Mouse (Mus musculus): ENCODE data around the gene Per2. TPM values are rescaled to one million over a fixed set of nuclear protein-coding genes. Genes with fewer than 3 reads are reported as not detected.

Gene Per2
- polyA plus RNA-seq, 1 experiment from 2014 or later, result 3.6 TPM

GRCm38 (mm10) chr1:91458223-91458861 is 782 bp downstream of the Per2 start:
- no peak overlapping the region for H3K27ac ChIP-seq (ENCODE audit: poor library complexity, severe bottlenecking)
- H3K36me3 ChIP-seq, result no peaks in the 10 kb centered on the region
- H3K9ac ChIP-seq, result peak overlapping the region; percentile 79
- peaks cover 65% of the 10 kb centered on the region for H3K4me1 ChIP-seq (replicated peaks)
- peak overlapping the region; percentile 90 for H3K4me2 ChIP-seq
- no peaks in the 10 kb centered on the region for H3K27me3 ChIP-seq (replicated peaks)
- ATAC-seq (ENCODE audit: insufficient number of reproducible peaks, low FRiP score), result no peak
- peak overlapping the region; percentile 75 for H3K4me3 ChIP-seq
- no peaks in the 10 kb centered on the region for H3K9me3 ChIP-seq (replicated peaks)
- 20% methylated on average over 8 of the region's 8 CpGs for WGBS

GRCm38 (mm10) chr1:91457698-91458097 is 1.4 kb downstream of the Per2 start:
- Histone ChIP-seq H3K27me3 (replicated peaks) (no peaks in the 10 kb centered on the region), H3K9me3 (replicated peaks) (no peaks in the 10 kb centered on the region), H3K9ac (no peak overlapping the region), H3K36me3 (no peaks in the 10 kb centered on the region), H3K4me1 (replicated peaks) (peaks cover 68% of the 10 kb centered on the region), H3K4me2 (peak overlapping the region; percentile 90), H3K4me3 (peak overlapping the region; percentile 75; the same call in 1 of the 2 replicates), H3K27ac (ENCODE audit: poor library complexity, severe bottlenecking) (no peak overlapping the region)
- WGBS, result 61% methylated on average over 5 of the region's 5 CpGs
- ATAC-seq (ENCODE audit: insufficient number of reproducible peaks, low FRiP score), result no peak

DNA sequence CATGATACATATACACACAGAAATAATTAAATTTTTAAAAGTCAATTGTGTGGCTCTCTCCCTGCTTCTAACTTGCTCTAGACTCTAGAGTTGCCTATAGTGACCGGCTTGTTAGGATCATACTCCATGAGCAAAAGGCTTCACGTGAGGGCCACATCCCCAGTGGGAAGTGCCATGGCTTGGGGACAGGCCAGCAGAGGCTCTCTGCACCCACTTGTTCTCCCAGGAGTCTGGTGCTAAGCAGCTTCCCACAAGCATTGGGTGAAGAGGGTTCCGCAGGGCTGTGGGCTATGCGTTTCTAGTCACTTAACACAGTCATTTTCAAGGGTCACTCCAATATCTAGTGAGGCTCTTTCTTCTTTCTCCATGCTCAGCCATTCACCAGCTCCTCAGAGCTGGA is 2.0 kb downstream of the Per2 start:
- Histone ChIP-seq H3K4me3 (no peak overlapping the region), H3K27me3 (replicated peaks) (no peaks in the 10 kb centered on the region), H3K9me3 (replicated peaks) (no peaks in the 10 kb centered on the region), H3K4me1 (replicated peaks) (peaks cover 74% of the 10 kb centered on the region), H3K9ac (no peak overlapping the region), H3K27ac (ENCODE audit: poor library complexity, severe bottlenecking) (0 out of 2 replicates have a peak overlapping the region, but pooled peaks have one; percentile 76), H3K4me2 (no peak overlapping the region), H3K36me3 (no peaks in the 10 kb centered on the region)
- no peak for ATAC-seq (ENCODE audit: insufficient number of reproducible peaks, low FRiP score)
- 91% methylated on average over 4 of the region's 4 CpGs for WGBS

DNA sequence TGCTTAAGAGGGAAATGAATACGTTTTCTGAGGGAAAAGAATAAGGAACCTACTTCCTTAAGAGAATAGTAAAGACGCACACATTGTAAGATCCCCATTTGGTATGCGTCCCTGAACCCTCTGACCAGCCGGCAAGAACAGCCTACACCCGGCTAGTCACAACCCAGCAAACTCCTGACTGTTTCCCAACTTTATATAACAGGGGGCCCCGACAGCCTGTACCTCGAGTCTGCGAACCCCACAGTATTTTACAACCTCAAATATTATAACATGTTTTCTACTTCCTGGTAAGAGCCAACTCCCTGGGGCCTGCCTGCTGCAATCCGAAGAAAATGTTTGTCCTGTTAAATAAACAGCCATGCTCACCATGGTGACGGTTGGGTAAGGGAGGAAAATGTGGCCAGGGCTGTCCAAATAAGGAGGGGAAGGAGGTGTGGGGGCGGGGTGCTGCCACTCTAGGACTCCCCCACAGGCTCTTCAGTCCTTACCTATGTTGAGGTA is 2.8 kb downstream of the Per2 start:
- Histone ChIP-seq H3K27ac (ENCODE audit: poor library complexity, severe bottlenecking) (peak overlapping the region; percentile 76), H3K9ac (peak overlapping the region; percentile 38; the same call in 1 of the 2 replicates), H3K36me3 (no peaks in the 10 kb centered on the region), H3K27me3 (replicated peaks) (no peaks in the 10 kb centered on the region), H3K4me1 (replicated peaks) (peaks cover 81% of the 10 kb centered on the region), H3K9me3 (replicated peaks) (no peaks in the 10 kb centered on the region), H3K4me2 (peak overlapping the region; percentile 28), H3K4me3 (no peak overlapping the region)
- ATAC-seq (ENCODE audit: insufficient number of reproducible peaks, low FRiP score), result no peak
- 46% methylated on average over 11 of the region's 11 CpGs for WGBS

- WGBS, result 35% methylated on average over 7 of the region's 7 CpGs
- no peak for ATAC-seq (ENCODE audit: insufficient number of reproducible peaks, low FRiP score)
- Histone ChIP-seq H3K4me3 (no peak overlapping the region), H3K27ac (ENCODE audit: poor library complexity, severe bottlenecking) (peak overlapping the region; percentile 76), H3K36me3 (no peaks in the 10 kb centered on the region), H3K9me3 (replicated peaks) (no peaks in the 10 kb centered on the region), H3K27me3 (replicated peaks) (no peaks in the 10 kb centered on the region), H3K4me1 (replicated peaks) (peaks cover 87% of the 10 kb centered on the region), H3K4me2 (peak overlapping the region; percentile 28), H3K9ac (peak overlapping the region; percentile 38)
These were observed 3.4 kb downstream of the Per2 start for GRCm38 (mm10) chr1:91455661-91456161.

DNA sequence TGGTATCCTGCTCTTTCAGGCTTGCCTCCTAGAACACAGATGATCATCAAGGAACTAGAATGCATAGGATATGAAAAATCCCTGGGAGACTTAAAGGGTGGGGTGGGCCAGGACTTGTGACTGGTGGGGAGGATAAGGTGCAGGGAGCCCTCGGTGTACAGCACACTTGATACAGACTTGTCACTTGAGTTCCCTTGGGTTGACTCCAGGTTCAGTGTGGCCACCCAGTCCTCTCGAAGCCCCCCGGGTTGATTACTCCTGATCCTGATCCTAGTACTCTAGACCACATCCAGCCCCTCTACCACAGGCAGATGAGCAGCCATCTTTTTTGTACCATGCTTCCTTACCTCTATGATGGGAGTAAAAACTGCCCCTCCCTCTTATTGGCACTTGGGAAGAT is 4.2 kb downstream of the Per2 start:
- H3K27ac ChIP-seq (ENCODE audit: poor library complexity, severe bottlenecking), result no peak overlapping the region
- peaks cover 84% of the 10 kb centered on the region for H3K4me1 ChIP-seq (replicated peaks)
- no peaks in the 10 kb centered on the region for H3K9me3 ChIP-seq (replicated peaks)
- H3K4me3 ChIP-seq, result no peak overlapping the region
- ATAC-seq (ENCODE audit: insufficient number of reproducible peaks, low FRiP score), result no peak
- no peak overlapping the region for H3K9ac ChIP-seq
- H3K27me3 ChIP-seq (replicated peaks), result no peaks in the 10 kb centered on the region
- no peaks in the 10 kb centered on the region for H3K36me3 ChIP-seq
- 79% methylated on average over 3 of the region's 3 CpGs for WGBS
- H3K4me2 ChIP-seq, result no peak overlapping the region

- H3K9ac ChIP-seq, result peak overlapping the region; percentile 36; the same call in 1 of the 2 replicates
- peaks cover 87% of the 10 kb centered on the region for H3K4me1 ChIP-seq (replicated peaks)
- no peak for ATAC-seq (ENCODE audit: insufficient number of reproducible peaks, low FRiP score)
- H3K27ac ChIP-seq (ENCODE audit: poor library complexity, severe bottlenecking), result no peak overlapping the region
- no peak overlapping the region for H3K4me2 ChIP-seq
- 73% methylated on average over 3 of the region's 3 CpGs for whole genome bisulfite sequencing
- H3K27me3 ChIP-seq (replicated peaks), result no peaks in the 10 kb centered on the region
- no peaks in the 10 kb centered on the region for H3K9me3 ChIP-seq (replicated peaks)
- no peak overlapping the region for H3K4me3 ChIP-seq
- no peaks in the 10 kb centered on the region for H3K36me3 ChIP-seq
These were observed 4.8 kb downstream of the Per2 start for GRCm38 (mm10) chr1:91454366-91454765.

DNA sequence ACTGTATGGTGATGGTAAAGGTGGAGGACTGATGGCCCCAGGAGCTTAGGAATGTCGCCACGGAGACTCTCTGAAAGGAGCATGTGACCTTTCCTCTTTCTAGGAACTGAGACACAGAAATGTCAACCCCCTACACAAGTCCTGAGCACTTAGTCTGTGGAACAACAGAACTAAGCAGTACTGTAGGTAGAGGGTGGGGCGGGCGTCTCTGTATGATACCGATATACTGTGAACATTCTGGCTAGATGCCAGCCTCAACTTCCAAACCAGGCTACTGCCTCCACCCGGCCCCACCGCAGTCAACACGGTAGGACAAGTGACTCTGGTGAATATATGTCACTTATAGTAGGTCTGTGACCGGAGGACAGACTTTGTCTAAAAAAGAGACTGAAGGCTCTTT is 5.2 kb downstream of the Per2 start:
- Histone ChIP-seq H3K9ac (no peak overlapping the region), H3K27me3 (replicated peaks) (no peaks in the 10 kb centered on the region), H3K27ac (ENCODE audit: poor library complexity, severe bottlenecking) (no peak overlapping the region), H3K4me2 (no peak overlapping the region), H3K36me3 (no peaks in the 10 kb centered on the region), H3K9me3 (replicated peaks) (no peaks in the 10 kb centered on the region), H3K4me3 (no peak overlapping the region), H3K4me1 (replicated peaks) (peaks cover 92% of the 10 kb centered on the region)
- 59% methylated on average over 9 of the region's 9 CpGs for WGBS
- ATAC-seq (ENCODE audit: insufficient number of reproducible peaks, low FRiP score), result no peak

DNA sequence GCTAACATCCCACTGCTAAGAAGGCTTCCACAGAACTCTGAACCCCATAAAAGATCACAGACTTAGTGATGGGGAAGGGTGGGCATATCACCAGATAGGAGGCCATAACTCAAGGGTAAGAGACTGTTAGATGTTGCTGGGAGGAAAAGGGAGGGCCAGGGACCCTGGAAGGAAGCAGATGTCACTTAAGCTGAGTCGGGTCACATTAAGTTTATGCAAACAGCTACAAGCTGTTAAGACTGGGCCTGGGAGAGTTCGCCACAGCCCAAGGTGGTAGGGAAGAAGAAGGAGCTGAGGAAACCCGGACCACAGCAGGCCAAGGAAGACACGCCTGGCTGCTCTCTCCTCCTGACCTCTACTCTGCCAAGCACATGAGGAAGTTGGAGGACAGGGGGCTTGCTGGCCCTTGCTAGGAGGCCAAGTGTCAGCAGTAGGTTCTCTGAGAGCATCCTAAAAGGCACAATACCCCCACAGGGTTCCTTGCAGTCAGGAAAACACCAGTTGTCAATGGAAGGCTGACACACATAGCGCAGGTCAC is 7.5 kb downstream of the Per2 start:
- peaks cover 85% of the 10 kb centered on the region for H3K4me1 ChIP-seq (replicated peaks)
- H3K9ac ChIP-seq, result no peak overlapping the region
- peak overlapping the region; percentile 10; the same call in 1 of the 2 replicates for H3K27ac ChIP-seq (ENCODE audit: poor library complexity, severe bottlenecking)
- H3K9me3 ChIP-seq (replicated peaks), result peaks cover 9% of the 10 kb centered on the region
- H3K36me3 ChIP-seq, result peaks cover 11% of the 10 kb centered on the region
- H3K27me3 ChIP-seq (replicated peaks), result no peaks in the 10 kb centered on the region
- H3K4me2 ChIP-seq, result no peak overlapping the region
- no peak for ATAC-seq (ENCODE audit: insufficient number of reproducible peaks, low FRiP score)
- WGBS, result 66% methylated on average over 5 of the region's 5 CpGs
- no peak overlapping the region for H3K4me3 ChIP-seq

DNA sequence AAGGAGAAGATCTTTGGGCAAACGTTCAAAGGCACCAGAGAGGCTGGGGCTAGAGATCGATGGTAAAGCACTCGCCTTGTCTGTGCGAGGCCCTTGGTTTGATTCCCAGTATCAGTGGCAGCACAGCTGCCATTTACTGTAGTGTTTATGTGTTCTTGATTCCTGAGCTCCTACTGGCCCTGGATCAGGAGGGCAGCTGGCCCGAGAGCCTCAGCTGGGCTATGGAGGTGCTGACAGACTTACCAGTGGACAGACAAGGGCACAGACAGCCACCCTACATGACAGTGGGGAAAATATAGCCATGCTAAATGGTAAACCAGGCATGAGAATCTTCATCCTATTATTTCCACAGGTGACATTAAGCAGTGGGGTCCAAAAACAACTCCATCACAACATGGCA is 8.3 kb downstream of the Per2 start:
- Histone ChIP-seq H3K36me3 (peaks cover 11% of the 10 kb centered on the region), H3K4me2 (no peak overlapping the region), H3K27ac (ENCODE audit: poor library complexity, severe bottlenecking) (peak overlapping the region; percentile 10; the same call in 1 of the 2 replicates), H3K27me3 (replicated peaks) (no peaks in the 10 kb centered on the region), H3K4me1 (replicated peaks) (peaks cover 85% of the 10 kb centered on the region), H3K9me3 (replicated peaks) (peaks cover 9% of the 10 kb centered on the region), H3K4me3 (no peak overlapping the region), H3K9ac (no peak overlapping the region)
- ATAC-seq (ENCODE audit: insufficient number of reproducible peaks, low FRiP score), result no peak
- WGBS, result 68% methylated on average over 5 of the region's 5 CpGs

DNA sequence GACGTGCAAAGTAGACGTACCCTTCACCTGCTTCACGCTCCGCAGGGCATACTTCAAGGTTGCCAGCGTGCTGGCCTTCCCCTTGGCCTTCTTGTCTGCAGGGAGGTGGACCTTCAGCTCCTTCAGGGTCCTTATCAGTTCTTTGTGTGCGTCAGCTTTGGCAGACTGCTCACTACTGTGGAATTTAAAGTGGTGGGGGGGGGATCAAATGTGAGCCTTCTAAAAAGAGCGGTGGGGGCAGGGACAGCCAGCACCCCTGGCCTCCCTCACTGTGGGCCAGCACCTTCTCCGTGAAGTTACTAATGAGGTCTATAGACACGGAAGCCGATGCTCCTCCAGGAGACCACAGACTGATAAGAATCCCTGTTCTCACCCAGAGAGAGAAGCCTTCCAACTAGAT is 10.4 kb downstream of the Per2 start:
- Histone ChIP-seq H3K4me1 (replicated peaks) (peaks cover 65% of the 10 kb centered on the region), H3K4me3 (no peak overlapping the region), H3K36me3 (peaks cover 26% of the 10 kb centered on the region), H3K27me3 (replicated peaks) (no peaks in the 10 kb centered on the region), H3K27ac (ENCODE audit: poor library complexity, severe bottlenecking) (peak overlapping the region; percentile 85), H3K9ac (peak overlapping the region; percentile 31; the same call in 1 of the 2 replicates), H3K4me2 (peak overlapping the region; percentile 48), H3K9me3 (replicated peaks) (peaks cover 9% of the 10 kb centered on the region)
- peak; percentile 55 for ATAC-seq (ENCODE audit: insufficient number of reproducible peaks, low FRiP score)
- 16% methylated on average over 10 of the region's 10 CpGs for WGBS

Data from heart, embryonic 12.5 days (tissue).